Mouse (Mus musculus) c-Kit-positive CD71-negative TER-119-negative erythroid progenitor cells, embryonic 14.5 days (primary cell): ENCODE measurements around the gene Olfr628.
"Not testable (repeated sequence)": the region's sequence is repeated elsewhere in the genome, so short reads cannot be mapped to it uniquely, and the experiment has no call there.

ENCODE experiments used
- DNase-seq: peaks from one replicate; pipeline ENCODE4 v3.0.0-alpha.2; 2013; ENCODE audit warnings: low read depth

Gene Olfr628

DNA sequence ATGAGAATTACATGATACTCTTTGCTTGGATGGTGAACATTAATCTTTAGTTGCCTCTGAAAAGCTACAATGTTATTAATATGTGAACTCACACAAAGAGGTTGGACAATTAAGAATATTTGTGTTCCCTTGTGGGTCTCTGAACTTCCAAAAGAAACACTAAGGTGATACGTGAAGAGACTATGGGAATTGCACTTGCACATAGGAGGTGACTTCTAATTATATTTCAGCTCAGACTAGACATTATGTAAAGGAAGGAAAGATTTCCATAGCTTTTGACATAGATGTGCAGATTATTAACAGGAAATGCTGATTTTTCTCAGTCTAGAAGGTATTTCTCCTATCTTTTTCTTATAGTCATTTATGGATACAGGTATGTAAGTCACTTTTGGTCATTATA lies at the start of gene Olfr628:
Gene Olfr628, plus strand, starts transcription at position 301 of the 400 bp plus-strand sequence.
- DNase-seq, result no peak

DNA sequence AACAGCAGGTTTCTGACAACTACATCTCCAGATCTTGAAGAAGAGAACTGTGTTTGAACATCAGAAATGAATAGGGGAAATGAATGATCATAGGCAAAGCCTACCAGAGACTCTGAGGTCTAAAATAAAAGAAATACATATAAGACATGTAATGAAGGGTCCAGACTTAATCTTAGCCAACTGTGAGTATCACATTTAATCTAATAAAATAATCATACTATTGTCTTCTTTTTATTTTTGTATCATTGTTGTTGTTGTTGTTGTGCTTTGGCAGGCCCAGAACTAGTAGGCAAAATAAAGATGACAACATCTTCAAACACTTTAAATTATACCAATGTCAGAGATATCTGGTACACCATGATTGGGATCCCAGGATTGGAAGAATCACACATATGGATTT lies 47.8 kb upstream of the Olfr628 start, which contains the start of gene Olfr625-ps1:
Gene Olfr625-ps1, plus strand, starts transcription at position 301 of the 400 bp plus-strand sequence.
- DNase-seq, result no peak

DNA sequence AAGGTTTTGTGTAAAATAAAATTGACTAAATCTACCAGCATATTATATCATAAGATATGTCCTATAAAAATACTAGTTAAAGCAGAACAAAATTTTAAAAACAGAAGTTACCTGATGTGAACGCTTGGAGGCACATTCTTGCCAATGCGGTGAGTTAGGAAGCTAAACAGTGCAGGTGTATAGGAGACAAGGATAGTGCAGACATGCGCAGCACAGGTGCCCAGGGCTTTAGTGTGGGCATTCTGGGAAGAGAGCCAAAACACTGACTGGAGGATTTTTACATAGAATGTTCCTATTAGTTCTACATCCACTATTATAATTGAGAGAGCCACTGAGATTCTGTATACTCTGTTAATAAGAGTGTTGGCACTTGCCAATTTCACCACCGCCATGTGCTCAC lies 30.7 kb upstream of the Olfr628 start:
- DNase-seq, result no peak

DNA sequence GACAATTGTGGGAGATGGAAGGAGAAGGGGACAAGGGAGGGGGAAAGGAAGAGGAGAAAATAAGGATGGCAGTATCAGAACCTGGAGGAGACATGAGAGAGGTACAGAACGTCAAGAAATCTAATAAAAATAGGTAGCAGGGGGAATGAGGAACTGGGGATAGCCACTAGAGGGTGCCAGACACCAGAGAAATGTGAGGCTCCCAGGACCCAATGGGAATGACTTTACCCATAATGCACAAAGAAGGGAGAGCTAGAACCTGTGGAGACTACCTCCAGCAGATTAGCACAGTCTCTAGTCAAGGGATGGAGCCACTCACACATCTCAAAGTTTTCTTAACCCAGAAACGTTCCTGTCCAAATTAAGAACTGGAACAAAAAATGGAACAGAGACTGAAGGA lies 18.1 kb upstream of the Olfr628 start:
- peak; percentile 5 for DNase-seq

DNA sequence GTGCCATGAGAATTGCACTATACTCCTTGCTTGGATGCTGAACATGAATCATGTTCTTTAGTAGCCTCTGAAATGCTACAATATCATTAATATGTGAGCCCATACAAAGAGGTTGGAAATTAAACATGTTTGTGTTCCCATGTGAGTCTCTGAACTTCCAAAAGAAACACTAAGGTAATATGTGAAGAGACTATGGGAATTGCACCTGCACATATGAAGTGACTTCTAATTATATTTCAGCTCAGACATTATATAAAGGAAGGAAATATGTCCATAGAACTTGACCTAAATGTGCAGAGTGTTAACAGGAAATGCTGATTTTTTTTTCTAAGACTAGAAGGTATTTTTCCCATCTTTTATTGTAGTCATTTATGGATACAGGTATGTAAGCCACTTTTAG lies 15.8 kb upstream of the Olfr628 start, which contains the start of gene Olfr243:
Gene Olfr243, plus strand, starts transcription at position 301 of the 400 bp plus-strand sequence.
- DNase-seq, result no peak

DNA sequence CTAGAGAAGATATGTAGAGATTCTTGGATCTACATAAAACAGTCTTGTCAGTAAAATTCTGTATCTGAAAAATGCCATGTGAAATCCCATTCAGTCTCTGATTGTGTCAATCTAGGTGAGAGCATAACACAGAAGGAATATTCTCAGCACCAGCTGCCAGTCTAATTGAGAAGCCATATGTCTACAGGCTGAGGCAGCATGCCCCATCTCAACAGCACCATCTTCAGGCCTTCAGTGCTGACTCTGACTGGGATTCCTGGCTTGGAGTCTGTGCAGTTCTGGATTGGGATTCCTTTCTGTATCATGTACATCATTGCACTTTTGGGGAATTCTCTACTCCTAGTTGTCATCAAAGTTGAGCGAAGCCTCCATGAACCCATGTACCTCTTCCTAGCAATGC lies 13.8 kb upstream of the Olfr628 start:
- DNase-seq, result not testable (repeated sequence)

DNA sequence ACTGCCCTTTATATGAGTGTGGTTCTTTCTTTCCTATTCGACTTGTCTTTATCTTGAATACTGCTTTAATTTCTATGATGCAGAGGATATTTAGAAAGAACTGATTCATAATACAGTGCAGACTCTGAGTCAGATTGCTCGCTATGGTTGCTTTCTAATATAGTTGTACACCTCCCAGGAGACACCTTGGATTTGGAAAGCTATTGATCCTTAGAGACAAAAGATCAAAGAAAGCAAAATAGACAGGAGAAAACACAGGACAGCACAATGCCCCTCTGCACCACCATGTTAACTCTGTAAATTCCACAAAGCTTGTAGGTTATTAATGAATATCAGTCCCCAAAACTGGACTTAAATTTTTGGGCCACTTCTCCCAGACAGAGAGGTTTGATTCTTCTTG lies 14.7 kb downstream of the Olfr628 start, which contains the start of gene Olfr629:
Gene Olfr629, minus strand, starts transcription at position 101 of the 400 bp plus-strand sequence.
- DNase-seq, result no peak

DNA sequence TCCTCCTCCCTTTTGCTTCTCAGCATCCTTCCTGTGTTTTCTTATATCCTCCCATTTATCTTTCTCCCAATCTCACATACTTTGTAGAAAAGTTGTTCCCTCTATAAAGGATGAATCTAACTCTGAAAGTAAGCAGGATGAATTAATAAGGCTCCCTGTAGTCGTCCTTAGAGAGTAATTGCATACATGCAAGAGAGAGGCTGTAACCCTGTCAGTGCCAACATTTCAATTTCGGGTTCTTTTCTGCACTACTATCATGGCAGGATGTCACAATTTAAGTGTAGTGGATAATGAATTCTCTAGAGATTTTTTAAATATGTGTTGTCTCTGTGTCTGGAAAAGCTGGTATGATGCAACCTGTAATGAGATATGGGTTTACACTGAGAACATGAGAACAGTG lies 27.1 kb downstream of the Olfr628 start, which contains the start of gene Olfr630:
Gene Olfr630, minus strand, starts transcription at position 101 of the 400 bp plus-strand sequence.
- no peak for DNase-seq

DNA sequence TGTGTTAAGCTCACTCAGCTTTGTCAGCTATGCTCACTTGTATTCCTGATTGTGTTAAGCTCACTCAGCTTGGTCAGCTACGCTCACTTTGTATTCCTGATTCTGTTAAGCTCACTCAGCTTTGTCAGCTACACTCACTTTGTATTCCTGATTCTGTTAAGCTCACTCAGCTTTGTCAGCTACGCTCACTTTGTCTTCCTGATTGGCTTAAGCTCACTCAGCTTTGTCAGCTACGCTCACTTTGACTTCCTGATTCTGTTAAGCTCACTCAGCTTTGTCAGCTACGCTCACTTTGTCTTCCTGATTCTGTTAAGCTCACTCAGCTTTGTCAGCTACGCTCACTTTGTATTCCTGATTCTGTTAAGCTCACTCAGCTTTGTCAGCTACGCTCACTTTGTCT lies 32.0 kb downstream of the Olfr628 start:
- DNase-seq, result not testable (repeated sequence)

DNA sequence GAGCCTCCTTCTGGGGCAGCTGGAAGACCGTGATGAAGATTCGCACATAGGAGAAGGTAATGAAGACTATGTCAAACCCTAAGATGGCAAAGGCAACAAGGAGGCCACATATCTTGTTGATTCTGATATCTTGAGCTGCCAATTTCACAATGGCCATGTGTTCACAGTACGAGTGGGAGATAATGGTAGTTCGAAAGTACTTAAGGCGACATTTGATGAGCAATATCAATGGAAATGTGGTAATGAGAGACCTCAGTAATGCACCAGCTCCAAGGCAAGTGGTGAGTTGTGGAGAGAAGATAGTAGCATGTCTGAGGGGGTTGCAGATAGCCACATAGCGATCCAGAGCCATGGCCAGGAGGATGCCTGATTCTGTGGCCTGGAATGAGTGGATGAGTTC lies 37.5 kb downstream of the Olfr628 start:
- not testable (repeated sequence) for DNase-seq

DNA sequence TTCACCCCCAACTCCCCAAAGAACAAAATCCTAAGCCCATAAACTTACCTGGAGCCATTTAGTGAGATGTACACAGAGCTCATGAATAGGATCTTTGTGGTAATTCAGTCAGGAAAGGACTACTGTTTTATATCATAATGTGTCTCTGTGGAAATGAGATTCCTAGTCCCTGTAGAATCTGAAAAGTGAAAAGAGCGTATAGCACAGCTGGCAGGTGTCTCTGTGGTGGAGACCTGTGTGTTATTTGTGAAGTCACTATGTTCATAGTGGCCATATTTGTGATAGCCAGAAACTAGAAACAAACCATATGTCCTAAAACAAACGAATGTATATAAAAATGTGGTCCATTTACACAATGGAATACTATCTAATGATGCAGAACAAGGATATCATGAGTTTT lies 41.3 kb downstream of the Olfr628 start, which contains the start of gene Olfr69:
Gene Olfr69, minus strand, starts transcription at position 101 of the 400 bp plus-strand sequence.
- no peak for DNase-seq

DNA sequence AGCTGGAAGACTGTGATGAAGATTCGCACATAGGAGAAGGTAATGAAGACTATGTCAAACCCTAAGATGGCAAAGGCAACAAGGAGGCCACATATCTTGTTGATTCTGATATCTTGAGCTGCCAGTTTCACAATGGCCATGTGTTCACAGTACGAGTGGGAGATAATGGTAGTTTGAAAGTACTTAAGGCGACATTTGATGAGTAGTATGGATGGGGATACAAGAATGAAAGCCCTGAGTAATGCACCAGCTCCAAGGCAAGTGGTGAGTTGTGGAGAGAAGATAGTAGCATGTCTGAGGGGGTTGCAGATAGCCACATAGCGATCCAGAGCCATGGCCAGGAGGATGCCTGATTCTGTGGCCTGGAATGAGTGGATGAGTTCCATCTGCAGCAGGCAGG lies 47.5 kb downstream of the Olfr628 start:
- not testable (repeated sequence) for DNase-seq

DNA sequence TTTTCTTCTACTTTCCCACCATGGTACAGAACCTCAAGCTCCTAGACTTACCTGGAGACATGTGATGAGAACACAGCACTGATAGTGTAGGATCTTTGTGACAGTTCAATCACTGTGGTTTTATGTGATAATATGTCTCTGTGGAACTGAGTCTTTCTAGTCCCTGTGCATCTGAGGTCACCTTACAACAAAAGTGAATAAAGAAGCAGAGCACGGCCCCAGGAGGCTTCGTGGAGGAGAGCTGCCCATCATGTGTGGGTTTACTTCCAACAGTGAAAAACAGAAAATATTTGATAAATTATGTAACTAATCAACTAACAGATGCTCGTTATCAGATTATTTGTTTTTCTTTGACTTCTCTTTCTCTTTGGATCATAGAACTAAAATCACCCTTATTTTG lies 49.4 kb downstream of the Olfr628 start, which contains the start of gene Olfr68:
Gene Olfr68, minus strand, starts transcription at position 101 of the 400 bp plus-strand sequence.
- no peak for DNase-seq
